Mouse (Mus musculus) MEL (cell line): Measurements from ENCODE around the gene Wdr77. TPM values are rescaled to one million over a fixed set of nuclear protein-coding genes. Genes with fewer than 3 reads are reported as not detected.
A peak's percentile ranks its signal among the peaks of the same experiment; 100 is the strongest.

Experiments
- DNase-seq: peaks from one replicate; pipeline ENCODE4 v3.0.0; 2011; ENCODE audit warnings: low read depth, low spot score
- H3K27ac ChIP-seq: 2 replicates; pipeline ENCODE4 v1.5.1; 2012; ENCODE audit warnings: low read depth, mild to moderate bottlenecking, control low read depth, low read length, moderate library complexity; ENCODE audit not compliant: control insufficient read depth
- H3K27me3 ChIP-seq, 2 experiments: fragments of 150-350 bp in 1 of 2; sonication (generic) in 1 of 2; 2 replicates each; pipeline ENCODE4 v1.6.1; 2012; ENCODE audit warnings: low read length in 2 of 2, mild to moderate bottlenecking in 2 of 2, improper control_type of control experiment in 1 of 2, moderate library complexity in 1 of 2; ENCODE audit not compliant: insufficient read depth in 2 of 2, control insufficient read depth in 1 of 2
- H3K36me3 ChIP-seq, 2 experiments: 2 replicates each; pipeline ENCODE4 v1.6.1; 2012 to 2014; ENCODE audit warnings: low read length in 2 of 2, improper control_type of control experiment in 1 of 2, inconsistent platforms in 1 of 2, mild to moderate bottlenecking in 1 of 2; ENCODE audit not compliant: insufficient read depth in 2 of 2, control insufficient read depth in 1 of 2
- H3K4me1 ChIP-seq, 2 experiments: fragments of 150-350 bp in 1 of 2; sonication (generic) in 1 of 2; 2 replicates each; pipeline ENCODE4 v1.6.1; 2012; ENCODE audit warnings: low read length in 2 of 2, improper control_type of control experiment in 1 of 2, mild to moderate bottlenecking in 1 of 2; ENCODE audit not compliant: insufficient read depth in 2 of 2, control insufficient read depth in 1 of 2
- H3K4me3 ChIP-seq, 2 experiments: fragments of 150-350 bp in 1 of 2; sonication (generic) in 1 of 2; 2 replicates each; pipeline ENCODE4 v1.5.1; 2012; ENCODE audit warnings: low read depth in 2 of 2, low read length in 2 of 2, mild to moderate bottlenecking in 2 of 2, moderate library complexity in 2 of 2, control low read depth in 1 of 2, improper control_type of control experiment in 1 of 2; ENCODE audit not compliant: control insufficient read depth in 1 of 2, insufficient read depth in 1 of 2
- H3K79me2 ChIP-seq: 2 replicates; pipeline ENCODE4 v1.6.1; 2012; ENCODE audit warnings: mild to moderate bottlenecking, low read length, moderate library complexity; ENCODE audit not compliant: control insufficient read depth, poor library complexity, insufficient read depth
- H3K9ac ChIP-seq: 2 replicates; pipeline ENCODE4 v1.6.1; 2012; ENCODE audit warnings: low read depth, mild to moderate bottlenecking, control low read depth, low read length, moderate library complexity; ENCODE audit not compliant: control insufficient read depth, poor library complexity, severe bottlenecking
- H3K9me3 ChIP-seq: fragments of 150-350 bp; sonication (generic); replicated peaks from 2 replicates; pipeline ENCODE4 v1.6.1; 2012; ENCODE audit warnings: mild to moderate bottlenecking, low read length, improper control_type of control experiment, moderate library complexity; ENCODE audit not compliant: insufficient read depth
- BHLHE40 ChIP-seq: IDR thresholded peaks from 2 replicates; pipeline ENCODE4 v1.6.1; 2012; ENCODE audit warnings: low read depth, mild to moderate bottlenecking, inconsistent platforms, low read length, improper control_type of control experiment, borderline replicate concordance
- CHD1 ChIP-seq: IDR thresholded peaks from 2 replicates; pipeline ENCODE4 v1.6.1; 2012; ENCODE audit warnings: low read depth, mild to moderate bottlenecking, inconsistent platforms, low read length, improper control_type of control experiment
- CHD2 ChIP-seq: IDR thresholded peaks from 2 replicates; pipeline ENCODE4 v1.6.1; 2011; ENCODE audit warnings: low read length, improper control_type of control experiment
- CTCF ChIP-seq, 3 experiments: IDR thresholded peaks in 2 of 3; conservative IDR thresholded peaks in 1 of 3; 2 replicates each; pipeline ENCODE4 v1.5.1; 2011 to 2012; ENCODE audit warnings: low read length in 3 of 3, low read depth in 2 of 3, mild to moderate bottlenecking in 2 of 3, improper control_type of control experiment in 1 of 3, inconsistent platforms in 1 of 3, mixed read lengths in 1 of 3, moderate library complexity in 1 of 3; ENCODE audit not compliant: control insufficient read depth in 1 of 3, insufficient read depth in 1 of 3, poor library complexity in 1 of 3, severe bottlenecking in 1 of 3
- E2F4 ChIP-seq: IDR thresholded peaks from 2 replicates; pipeline ENCODE4 v1.6.1; 2011; ENCODE audit warnings: low read depth, low read length, improper control_type of control experiment, borderline replicate concordance
- EP300 ChIP-seq, 2 experiments: IDR thresholded peaks; 2 replicates each; pipeline ENCODE4 v1.6.1; 2011; ENCODE audit warnings: improper control_type of control experiment in 2 of 2, low read length in 2 of 2, low read depth in 1 of 2, mild to moderate bottlenecking in 1 of 2
- ETS1 ChIP-seq: IDR thresholded peaks from 2 replicates; pipeline ENCODE4 v1.6.1; 2012; ENCODE audit warnings: low read depth, mild to moderate bottlenecking, inconsistent platforms, low read length, improper control_type of control experiment, moderate library complexity
- HCFC1 ChIP-seq: IDR thresholded peaks from 2 replicates; pipeline ENCODE4 v1.6.1; 2012; ENCODE audit warnings: low read depth, mild to moderate bottlenecking, inconsistent platforms, low read length, improper control_type of control experiment, moderate library complexity
- KAT2A ChIP-seq: conservative IDR thresholded peaks from 2 replicates; pipeline ENCODE4 v1.6.1; 2012; ENCODE audit warnings: low read depth, low read length, improper control_type of control experiment, inconsistent platforms
- MAX ChIP-seq: IDR thresholded peaks from 2 replicates; pipeline ENCODE4 v1.6.1; 2011; ENCODE audit warnings: low read length, improper control_type of control experiment
- MXI1 ChIP-seq: IDR thresholded peaks from 2 replicates; pipeline ENCODE4 v1.6.1; 2011; ENCODE audit warnings: mild to moderate bottlenecking, low read depth, low read length, improper control_type of control experiment
- MYB ChIP-seq: IDR thresholded peaks from 2 replicates; pipeline ENCODE4 v1.6.1; 2011; ENCODE audit warnings: mild to moderate bottlenecking, low read depth, low read length, improper control_type of control experiment
- MYC ChIP-seq: IDR thresholded peaks from 2 replicates; pipeline ENCODE4 v1.6.1; 2011; ENCODE audit warnings: low read depth, mild to moderate bottlenecking, low read length, improper control_type of control experiment, moderate library complexity
- NELFE ChIP-seq: IDR thresholded peaks from 2 replicates; pipeline ENCODE4 v1.6.1; 2011; ENCODE audit warnings: low read depth, low read length, improper control_type of control experiment
- POLR2AphosphoS2 ChIP-seq: IDR thresholded peaks from 2 replicates; pipeline ENCODE4 v1.6.1; 2011; ENCODE audit warnings: low read length, improper control_type of control experiment
- POLR2AphosphoS5 ChIP-seq: IDR thresholded peaks from 2 replicates; pipeline ENCODE4 v1.6.1; 2012; ENCODE audit warnings: low read depth, borderline replicate concordance, mild to moderate bottlenecking, inconsistent platforms, low read length, moderate library complexity, mixed read lengths
- RAD21 ChIP-seq: IDR thresholded peaks from 2 replicates; pipeline ENCODE4 v1.6.1; 2011; ENCODE audit warnings: mild to moderate bottlenecking, low read depth, low read length, improper control_type of control experiment
- RCOR1 ChIP-seq: IDR thresholded peaks from 2 replicates; pipeline ENCODE4 v1.6.1; 2012; ENCODE audit warnings: low read depth, mild to moderate bottlenecking, inconsistent platforms, low read length, improper control_type of control experiment
- SMC3 ChIP-seq: IDR thresholded peaks from 2 replicates; pipeline ENCODE4 v1.6.1; 2011; ENCODE audit warnings: low read depth, low read length, improper control_type of control experiment
- TBP ChIP-seq: IDR thresholded peaks from 2 replicates; pipeline ENCODE4 v1.8.0; 2011; ENCODE audit warnings: low read depth, low read length, improper control_type of control experiment
- TCF12 ChIP-seq: IDR thresholded peaks from 2 replicates; pipeline ENCODE4 v1.6.1; 2014; ENCODE audit warnings: low read depth, mild to moderate bottlenecking, inconsistent platforms, low read length, improper control_type of control experiment, moderate library complexity
- UBTF ChIP-seq: IDR thresholded peaks from 2 replicates; pipeline ENCODE4 v1.6.1; 2012; ENCODE audit warnings: low read depth, mild to moderate bottlenecking, inconsistent platforms, low read length, improper control_type of control experiment, moderate library complexity, borderline replicate concordance; ENCODE audit not compliant: insufficient read depth
- USF2 ChIP-seq, 2 experiments: IDR thresholded peaks; 2 replicates each; pipeline ENCODE4 v1.6.1; 2011 to 2012; ENCODE audit warnings: improper control_type of control experiment in 2 of 2, low read length in 2 of 2, borderline replicate concordance in 1 of 2, inconsistent platforms in 1 of 2, low read depth in 1 of 2, mild to moderate bottlenecking in 1 of 2; ENCODE audit not compliant: insufficient read depth in 1 of 2
- ZC3H11A ChIP-seq: IDR thresholded peaks from 2 replicates; pipeline ENCODE4 v1.6.1; 2012; ENCODE audit warnings: low read depth, mild to moderate bottlenecking, inconsistent platforms, low read length, improper control_type of control experiment
- ZKSCAN1 ChIP-seq: IDR thresholded peaks from 2 replicates; pipeline ENCODE4 v1.6.1; 2012; ENCODE audit warnings: low read depth, mild to moderate bottlenecking, inconsistent platforms, low read length, improper control_type of control experiment, moderate library complexity
- ZNF384 ChIP-seq: IDR thresholded peaks from 2 replicates; pipeline ENCODE4 v1.6.1; 2012; ENCODE audit warnings: low read depth, mild to moderate bottlenecking, inconsistent platforms, low read length, improper control_type of control experiment
- polyA plus RNA-seq, 2 experiments: library from polyadenylated mRNA; stranded (reverse) in 1 of 2; unstranded in 1 of 2; fragments of >175 nt in 1 of 2; fragments of >200 nt in 1 of 2; gene quantifications; 2 replicates each; pipeline versions ENCODE4 v1.2.1 to v1.2.4; 2012; ENCODE audit warnings: low replicate concordance in 2 of 2, low read depth in 1 of 2; ENCODE audit not compliant: insufficient read length in 2 of 2, insufficient read depth in 1 of 2, missing spikeins in 1 of 2
- total RNA-seq: library from RNA; depleted of rRNA; stranded (reverse); fragments of 300-350 nt; gene quantifications from 2 replicates; pipeline ENCODE4 v1.2.3, GENCODE M21; 2012

Wdr77 gene
- total and polyA plus RNA-seq, 3 experiments, result 116 to 204 TPM; not detected in 1

DNA sequence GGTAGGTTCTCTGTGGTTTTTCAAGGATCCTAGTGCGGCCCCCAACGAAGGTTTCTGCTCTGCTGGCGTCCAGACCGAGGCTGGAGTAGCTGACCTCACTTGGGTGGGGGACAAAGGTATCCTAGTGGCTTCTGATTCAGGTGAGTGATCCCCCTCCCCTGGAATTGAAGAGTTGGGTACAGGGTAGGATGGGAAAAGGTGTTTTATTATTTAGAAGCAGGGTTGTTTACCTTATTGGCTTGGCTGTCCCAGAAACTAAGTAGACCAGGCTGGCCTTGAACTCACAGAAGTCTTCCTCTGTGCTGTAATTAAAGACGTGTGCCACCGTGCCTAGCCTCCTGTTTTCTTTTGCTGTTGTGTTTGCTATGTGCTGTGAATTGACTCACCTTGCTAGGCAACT lies 830 bp downstream of the Wdr77 start, which contains the start of gene Atp5f1:
TSS of gene Atp5f1 (minus strand) at position 101 of the 400 bp plus-strand sequence.
- peaks cover 22 to 53% of the 10 kb centered on the region in 2 experiments for H3K36me3 ChIP-seq
- no peaks in the 10 kb centered on the region for H3K27me3 ChIP-seq
- TF ChIP-seq POLR2AphosphoS2 (no peak), E2F4 (no peak), ETS1 (no peak), USF2 (IDR thresholded peaks at IDR 0.05; ENCODE audit: borderline replicate concordance in 1 of 2, insufficient read depth in 1 of 2, low read depth in 1 of 2, low read length in 2 of 2) (no peak), POLR2AphosphoS5 (no peak), ZNF384 (no peak), EP300 (IDR thresholded peaks at IDR 0.05; ENCODE audit: low read depth in 1 of 2, low read length in 2 of 2) (no peak), TCF12 (no peak), CHD1 (no peak), MXI1 (no peak)
- H3K79me2 ChIP-seq, result peaks cover 53% of the 10 kb centered on the region
- DNase-seq, result no peak
- H3K9me3 ChIP-seq, result no peaks in the 10 kb centered on the region
- peak within 1 kb of the TSS; percentile 49 to 98 for H3K4me3 ChIP-seq
- peak within 1 kb of the TSS; percentile 70 for H3K27ac ChIP-seq
- H3K4me1 ChIP-seq, result peaks cover 3 to 20% of the 10 kb centered on the region in 2 experiments; a peak in 1 of 4 replicates
- peak within 1 kb of the TSS; percentile 96 for H3K9ac ChIP-seq

DNA sequence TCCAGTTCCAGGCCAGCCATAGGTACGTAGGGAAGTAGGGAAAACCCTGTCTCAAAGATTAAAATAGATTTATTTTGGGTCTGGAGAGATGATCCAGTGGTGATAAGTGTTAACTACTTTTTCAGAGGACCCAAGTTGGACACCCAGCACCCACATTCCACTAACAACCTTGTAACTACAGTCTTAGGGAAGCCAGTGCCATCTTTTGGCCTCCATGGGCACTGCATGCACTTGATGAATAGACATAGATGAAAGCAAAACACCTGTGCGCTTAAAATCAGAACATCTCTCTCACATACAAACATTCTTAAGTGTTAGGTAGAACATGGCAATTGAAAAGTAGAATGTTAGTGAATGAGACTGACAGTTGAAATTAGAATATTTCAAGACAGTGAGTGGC lies 1.5 kb downstream of the Wdr77 start:
- no peaks in the 10 kb centered on the region for H3K27me3 ChIP-seq
- no peak overlapping the region for H3K27ac ChIP-seq
- no peak overlapping the region for H3K9ac ChIP-seq
- TF ChIP-seq BHLHE40 (no peak), ZC3H11A (no peak; the same call in 1 of the 2 replicates), RAD21 (peak; percentile 53), TBP (no peak), CTCF (IDR thresholded peaks at IDR 0.05 in 2 of 3, conservative IDR thresholded peaks at IDR 0.05 in 1 of 3; ENCODE audit: control insufficient read depth in 1 of 3, insufficient read depth in 1 of 3, low read depth in 2 of 3, low read length in 3 of 3, poor library complexity in 1 of 3, severe bottlenecking in 1 of 3) (peak; percentile 35 to 63 (median 53)), MYB (no peak), NELFE (no peak), HCFC1 (no peak), TCF12 (no peak), POLR2AphosphoS5 (no peak), E2F4 (no peak), KAT2A (no peak), ZNF384 (no peak), ZKSCAN1 (no peak), ETS1 (no peak), MXI1 (no peak), CHD2 (no peak), RCOR1 (no peak), CHD1 (no peak), MAX (no peak), SMC3 (peak; percentile 51), UBTF (no peak), MYC (no peak)
- H3K36me3 ChIP-seq, result peaks cover 21 to 50% of the 10 kb centered on the region in 2 experiments
- H3K4me1 ChIP-seq, result peaks cover 3 to 19% of the 10 kb centered on the region in 2 experiments; a peak in 1 of 4 replicates
- peak; percentile 67 for DNase-seq
- H3K79me2 ChIP-seq, result peaks cover 53% of the 10 kb centered on the region
- no peaks in the 10 kb centered on the region for H3K9me3 ChIP-seq
- H3K4me3 ChIP-seq, result peak overlapping the region in 1 of 2 experiments; percentile 98; a peak in 2 of 4 replicates
